Mouse (Mus musculus) liver, embryonic 11.5 days (tissue): ENCODE results near the gene Prmt3. TPM values are rescaled to one million over a fixed set of nuclear protein-coding genes. Genes with fewer than 3 reads are reported as not detected.

Experiments used
- ATAC-seq: fragments of 200-750 bp; cut with Nextera tagmentation; replicated peaks from 2 replicates; pipeline ENCODE4 v1.8.0; 2017; ENCODE audit warnings: moderate number of reproducible peaks, mild to moderate bottlenecking, moderate TSS enrichment, moderate library complexity; ENCODE audit not compliant: low FRiP score
- DNase-seq: peaks from one replicate; pipeline ENCODE4 v3.0.0-alpha.2; 2017; ENCODE audit warnings: low spot score
- H3K27ac ChIP-seq: fragments of 300-500 bp; sonication (generic); 2 replicates; pipeline ENCODE4 v1.5.1; 2014; ENCODE audit warnings: mild to moderate bottlenecking, low read depth, low read length, control low read depth
- H3K27me3 ChIP-seq: fragments of 300-500 bp; sonication (generic); replicated peaks from 2 replicates; pipeline ENCODE4 v1.6.1; 2014; ENCODE audit warnings: low read length, mixed read lengths; ENCODE audit not compliant: control insufficient read depth, insufficient read depth
- H3K36me3 ChIP-seq: fragments of 300-500 bp; sonication (generic); 2 replicates; pipeline ENCODE4 v1.6.1; 2014; ENCODE audit warnings: mild to moderate bottlenecking, low read length, moderate library complexity, mixed read lengths; ENCODE audit not compliant: control insufficient read depth, insufficient read depth
- H3K4me1 ChIP-seq: fragments of 300-500 bp; sonication (generic); replicated peaks from 2 replicates; pipeline ENCODE4 v1.6.1; 2014; ENCODE audit warnings: low read length, mixed read lengths; ENCODE audit not compliant: control insufficient read depth, insufficient read depth
- H3K4me2 ChIP-seq: fragments of 300-500 bp; sonication (generic); 2 replicates; pipeline ENCODE4 v1.6.1; 2014; ENCODE audit warnings: mild to moderate bottlenecking, control low read depth, moderate library complexity
- H3K4me3 ChIP-seq: fragments of 300-500 bp; sonication (generic); 2 replicates; pipeline ENCODE4 v1.5.1; 2014; ENCODE audit warnings: low read depth, low read length, control low read depth
- H3K9ac ChIP-seq: fragments of 300-500 bp; sonication (generic); 2 replicates; pipeline ENCODE4 v1.6.1; 2014; ENCODE audit warnings: low read depth, low read length, control low read depth
- H3K9me3 ChIP-seq: fragments of 300-500 bp; sonication (generic); 2 replicates; pipeline ENCODE4 v1.6.1; 2016; ENCODE audit warnings: low read length, inconsistent platforms, mixed read lengths; ENCODE audit not compliant: control insufficient read depth
- WGBS: fragments of 180-500 bp; shearing (Covaris S2); extraction: QIAGEN DNeasy Blood & Tissue Kit; methylation state at CpG from one replicate; pipeline ENCODE4 v1.1.7; 2014; 5-methylcytosine and 5-hydroxymethylcytosine counted together
- polyA plus RNA-seq: library from polyadenylated mRNA; unstranded; fragments of >200 nt; fragmentation: Nextera tagmentation; extraction: Ambion mirVana; gene quantifications from 2 replicates; pipeline ENCODE4 v1.2.1, GENCODE M21; 2014

Prmt3 gene
- polyA plus RNA-seq, 1 experiment from 2014 or later: 65.0 TPM

- Histone ChIP-seq H3K4me2 (no peak overlapping the region), H3K4me1 (no peaks in the 10 kb centered on the region), H3K36me3 (peaks cover 11% of the 10 kb centered on the region), H3K9me3 (no peaks in the 10 kb centered on the region), H3K4me3 (no peak overlapping the region), H3K9ac (no peak overlapping the region), H3K27ac (no peak overlapping the region), H3K27me3 (no peaks in the 10 kb centered on the region)
- 84% methylated on average over 5 of the region's 5 CpGs for WGBS
- DNase-seq: no peak
- no peak for ATAC-seq
Observed at GRCm38 (mm10) chr7:49857347-49857746, 79.2 kb downstream of the Prmt3 start.

GRCm38 (mm10) chr7:49858257-49858656 is 80.1 kb downstream of the Prmt3 start:
- Histone ChIP-seq H3K9me3 (no peaks in the 10 kb centered on the region), H3K4me2 (no peak overlapping the region), H3K4me1 (no peaks in the 10 kb centered on the region), H3K36me3 (peaks cover 11% of the 10 kb centered on the region), H3K9ac (no peak overlapping the region), H3K27me3 (no peaks in the 10 kb centered on the region), H3K4me3 (no peak overlapping the region), H3K27ac (no peak overlapping the region)
- WGBS: 78% methylated on average over 3 of the region's 3 CpGs
- ATAC-seq (no peak), DNase-seq (no peak)

GRCm38 (mm10) chr7:49859820-49860219 is 81.7 kb downstream of the Prmt3 start:
- no peaks in the 10 kb centered on the region for H3K27me3 ChIP-seq
- WGBS: 96% methylated on average over 3 of the region's 3 CpGs
- ATAC-seq (no peak), DNase-seq (no peak)
- H3K4me1 ChIP-seq: no peaks in the 10 kb centered on the region
- no peak overlapping the region for H3K4me2 ChIP-seq
- no peaks in the 10 kb centered on the region for H3K9me3 ChIP-seq
- H3K4me3 ChIP-seq: no peak overlapping the region
- no peak overlapping the region for H3K9ac ChIP-seq
- no peak overlapping the region for H3K27ac ChIP-seq
- H3K36me3 ChIP-seq: peaks cover 11% of the 10 kb centered on the region

DNA sequence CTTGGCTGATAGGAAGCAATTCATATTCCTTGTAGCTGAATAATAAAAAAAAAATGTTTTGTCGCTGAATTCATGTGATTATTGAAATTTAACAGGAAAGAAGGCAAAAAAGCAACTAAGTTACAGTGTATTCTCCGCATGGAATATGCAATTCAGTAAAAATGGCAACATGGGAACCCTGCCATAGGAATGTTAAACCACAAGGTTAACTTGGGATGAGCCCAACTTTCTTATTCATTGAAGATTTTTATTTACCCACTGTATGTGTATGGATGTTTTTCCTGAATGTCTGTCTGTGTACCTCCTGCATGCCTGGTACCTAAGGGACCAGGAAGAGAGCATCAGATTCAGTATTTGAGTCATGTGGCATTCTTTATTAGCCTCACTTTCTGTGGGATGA is 83.0 kb downstream of the Prmt3 start:
- DNase-seq (no peak), ATAC-seq (no peak)
- Histone ChIP-seq H3K4me1 (no peaks in the 10 kb centered on the region), H3K36me3 (peaks cover 8% of the 10 kb centered on the region), H3K4me3 (no peak overlapping the region), H3K4me2 (no peak overlapping the region), H3K27ac (no peak overlapping the region), H3K27me3 (no peaks in the 10 kb centered on the region), H3K9me3 (no peaks in the 10 kb centered on the region), H3K9ac (no peak overlapping the region)
- 96% methylated on average over 2 of the region's 2 CpGs for WGBS

DNA sequence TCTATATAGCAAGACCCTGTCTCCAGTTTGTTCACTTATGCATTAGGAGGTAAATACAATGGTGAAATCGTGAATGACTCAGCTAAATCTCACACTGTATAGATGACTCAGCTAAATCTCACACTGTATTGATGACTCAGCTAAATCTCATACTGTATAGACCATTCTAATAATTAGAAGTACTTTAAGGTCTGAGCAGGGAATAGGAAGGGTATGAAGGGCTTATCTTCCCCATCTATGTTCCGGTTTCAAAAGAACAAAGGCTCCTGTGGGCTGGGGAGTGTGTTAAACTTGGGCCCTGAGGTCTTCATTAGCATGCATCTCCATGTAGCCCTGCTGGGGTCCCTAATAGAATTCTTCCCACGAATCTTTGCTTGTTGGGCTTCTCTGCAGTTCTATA is 85.6 kb downstream of the Prmt3 start:
- Histone ChIP-seq H3K27ac (no peak overlapping the region), H3K4me1 (no peaks in the 10 kb centered on the region), H3K27me3 (no peaks in the 10 kb centered on the region), H3K9me3 (no peaks in the 10 kb centered on the region), H3K4me2 (no peak overlapping the region), H3K4me3 (no peak overlapping the region), H3K36me3 (no peaks in the 10 kb centered on the region; the same call in 1 of the 2 replicates), H3K9ac (no peak overlapping the region)
- no peak for DNase-seq
- 78% methylated on average over 3 of the region's 3 CpGs for WGBS
- ATAC-seq: no peak

DNA sequence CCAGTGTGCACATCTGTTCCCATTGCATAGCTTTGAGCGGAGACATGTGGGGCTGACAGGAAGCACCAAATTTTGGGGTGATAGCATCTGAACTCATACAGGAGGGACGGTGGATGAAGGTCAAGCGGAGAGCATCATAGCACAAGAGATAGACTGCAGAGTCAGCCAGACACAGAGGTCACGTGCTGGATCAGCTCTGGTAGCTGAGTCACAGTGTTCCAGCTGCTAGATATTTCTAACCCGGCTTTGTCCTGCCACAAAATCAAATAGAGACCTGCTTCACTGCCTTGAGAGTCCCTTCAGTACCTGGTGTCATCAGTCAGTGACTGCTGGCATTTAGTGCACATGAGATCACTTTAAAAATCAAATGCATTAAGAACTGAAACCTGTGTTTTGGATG is 91.5 kb downstream of the Prmt3 start:
- WGBS: 66% methylated on average over 5 of the region's 5 CpGs
- Histone ChIP-seq H3K4me1 (no peaks in the 10 kb centered on the region), H3K9me3 (no peaks in the 10 kb centered on the region), H3K4me2 (no peak overlapping the region), H3K27me3 (no peaks in the 10 kb centered on the region), H3K27ac (no peak overlapping the region), H3K9ac (no peak overlapping the region), H3K4me3 (no peak overlapping the region), H3K36me3 (no peaks in the 10 kb centered on the region)
- DNase-seq: no peak
- no peak for ATAC-seq

- Histone ChIP-seq H3K27me3 (no peaks in the 10 kb centered on the region), H3K4me1 (no peaks in the 10 kb centered on the region), H3K27ac (no peak overlapping the region), H3K36me3 (no peaks in the 10 kb centered on the region), H3K9ac (no peak overlapping the region), H3K9me3 (no peaks in the 10 kb centered on the region), H3K4me2 (no peak overlapping the region), H3K4me3 (no peak overlapping the region)
- DNase-seq (no peak), ATAC-seq (no peak)
- WGBS: 71% methylated on average over 3 of the region's 3 CpGs
Observed at GRCm38 (mm10) chr7:49870276-49870675, 92.1 kb downstream of the Prmt3 start.

GRCm38 (mm10) chr7:49877307-49877706 is 99.2 kb downstream of the Prmt3 start:
- ATAC-seq (no peak; the same call in 1 of the 2 replicates), DNase-seq (no peak)
- Histone ChIP-seq H3K36me3 (no peaks in the 10 kb centered on the region), H3K4me2 (no peak overlapping the region), H3K4me3 (no peak overlapping the region), H3K9me3 (no peaks in the 10 kb centered on the region), H3K9ac (no peak overlapping the region), H3K27me3 (no peaks in the 10 kb centered on the region), H3K27ac (no peak overlapping the region), H3K4me1 (no peaks in the 10 kb centered on the region)
- WGBS: 71% methylated on average over 5 of the region's 5 CpGs

DNA sequence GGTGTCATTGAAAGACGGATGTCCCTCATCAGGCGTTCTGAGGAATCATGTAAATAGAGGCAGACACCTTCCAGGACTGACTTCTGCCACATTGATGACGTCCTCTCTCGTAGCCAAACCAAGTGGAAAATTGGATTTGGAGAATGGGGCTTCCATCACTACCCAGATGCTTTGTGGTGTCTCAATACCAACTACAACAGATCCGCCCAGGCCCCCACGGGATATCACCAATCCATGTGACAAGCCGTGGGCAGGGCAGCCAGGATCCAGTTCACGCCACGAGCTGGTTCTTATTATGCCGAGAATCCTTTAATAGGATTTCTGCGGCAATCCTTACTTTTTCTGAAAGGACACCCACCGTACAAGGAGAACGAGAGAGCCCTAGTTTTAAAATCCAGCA is 100.9 kb downstream of the Prmt3 start:
- Histone ChIP-seq H3K4me3 (no peak overlapping the region), H3K36me3 (no peaks in the 10 kb centered on the region), H3K9ac (no peak overlapping the region), H3K4me1 (no peaks in the 10 kb centered on the region), H3K27ac (no peak overlapping the region), H3K9me3 (no peaks in the 10 kb centered on the region), H3K4me2 (no peak overlapping the region), H3K27me3 (no peaks in the 10 kb centered on the region)
- ATAC-seq: no peak
- WGBS: 79% methylated on average over 13 of the region's 13 CpGs
- no peak for DNase-seq
